Mouse (Mus musculus): ENCODE results near the gene Psma4.
"Not testable (repeated sequence)": the region's sequence is repeated elsewhere in the genome, so short reads cannot be mapped to it uniquely, and the experiment has no call there.

The Psma4 gene

GRCm38 (mm10) chr9:54950575-54951321 lies at the start of gene Psma4, which contains the start of gene AY074887:
TSS of gene Psma4 (plus strand) at chr9:54950790.
TSS of gene AY074887 (minus strand) at chr9:54950998.
- DNase-seq (ENCODE audit: low spot score in 2 of 2), result peak; percentile 81 to 84

- DNase-seq (ENCODE audit: low spot score in 2 of 2), result no peak
Measured at GRCm38 (mm10) chr9:54909446-54909845, 41.1 kb upstream of the Psma4 start.

DNA sequence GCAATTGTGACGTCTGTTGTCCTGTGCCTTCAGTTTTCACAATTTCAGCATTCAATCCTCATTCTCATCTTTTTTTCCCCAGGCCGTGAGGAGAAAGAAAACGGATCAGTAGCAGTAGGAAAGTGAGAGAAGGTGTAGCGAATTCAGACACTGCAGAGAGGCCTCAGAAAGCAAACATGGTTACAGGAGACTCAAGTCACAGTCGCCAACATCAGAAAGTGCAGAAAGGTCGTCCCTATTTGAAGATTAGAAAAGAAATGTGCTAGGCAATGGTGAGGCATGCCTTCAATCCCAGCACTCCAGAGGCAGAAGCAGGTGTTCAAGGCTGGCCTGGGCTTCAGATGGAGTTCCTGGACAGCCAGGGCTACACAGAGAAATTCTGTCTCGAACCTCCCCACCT lies 35.0 kb upstream of the Psma4 start:
- DNase-seq (ENCODE audit: low spot score in 2 of 2), result no peak

GRCm38 (mm10) chr9:54916401-54916800 lies 34.2 kb upstream of the Psma4 start:
- no peak for DNase-seq (ENCODE audit: low spot score in 2 of 2)

GRCm38 (mm10) chr9:54917010-54917677 lies 33.4 kb upstream of the Psma4 start, which contains the start of gene Hykk:
TSS of gene Hykk (plus strand) at chr9:54917283.
- DNase-seq (ENCODE audit: low spot score in 2 of 2), result peak; percentile 54 to 67

GRCm38 (mm10) chr9:54918191-54918590 lies 32.4 kb upstream of the Psma4 start:
- DNase-seq (ENCODE audit: low spot score in 2 of 2), result no peak

DNA sequence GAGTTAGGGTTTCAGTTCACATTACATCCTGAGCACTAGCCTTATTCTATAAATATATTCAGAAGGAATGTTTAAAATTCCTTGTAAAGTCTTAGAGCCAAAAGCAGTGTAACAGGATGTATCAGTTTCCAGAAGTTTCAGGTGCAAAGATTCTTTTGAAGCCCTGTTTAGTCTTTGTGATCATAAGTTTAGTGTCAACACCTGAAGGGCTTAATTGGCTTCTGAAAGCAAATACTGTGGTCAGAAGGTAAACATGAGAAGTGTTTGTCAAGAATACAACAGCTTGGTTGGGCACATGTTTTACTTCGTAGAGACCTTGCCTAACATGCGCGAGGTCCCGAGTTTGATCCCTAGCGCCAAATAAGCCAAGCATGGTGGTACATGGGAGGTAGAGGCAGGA lies 31.8 kb upstream of the Psma4 start:
- no peak for DNase-seq (ENCODE audit: low spot score in 2 of 2)

DNA sequence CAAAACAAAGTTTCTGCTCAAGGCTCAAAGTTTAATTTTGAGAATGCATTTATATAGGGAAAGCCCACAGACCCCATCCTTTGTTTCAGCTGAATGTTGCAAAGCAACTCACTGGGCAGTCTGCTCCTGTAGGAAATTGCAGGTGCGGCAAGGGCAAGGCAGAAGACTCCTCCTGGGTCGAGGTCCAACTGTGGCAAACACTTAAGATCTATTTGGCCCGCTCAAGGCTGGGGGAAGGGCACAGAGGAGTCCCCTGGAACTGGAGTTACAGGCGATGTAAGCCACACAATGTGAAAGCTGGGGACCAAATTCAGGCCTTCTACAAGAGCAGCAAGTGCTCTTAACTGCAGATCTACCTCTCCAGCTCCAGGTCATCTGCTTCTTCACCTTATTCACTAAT lies 30.6 kb upstream of the Psma4 start:
- no peak for DNase-seq (ENCODE audit: low spot score in 2 of 2)

GRCm38 (mm10) chr9:54930741-54931140 lies 19.8 kb upstream of the Psma4 start:
- no peak for DNase-seq (ENCODE audit: low spot score in 2 of 2)

DNA sequence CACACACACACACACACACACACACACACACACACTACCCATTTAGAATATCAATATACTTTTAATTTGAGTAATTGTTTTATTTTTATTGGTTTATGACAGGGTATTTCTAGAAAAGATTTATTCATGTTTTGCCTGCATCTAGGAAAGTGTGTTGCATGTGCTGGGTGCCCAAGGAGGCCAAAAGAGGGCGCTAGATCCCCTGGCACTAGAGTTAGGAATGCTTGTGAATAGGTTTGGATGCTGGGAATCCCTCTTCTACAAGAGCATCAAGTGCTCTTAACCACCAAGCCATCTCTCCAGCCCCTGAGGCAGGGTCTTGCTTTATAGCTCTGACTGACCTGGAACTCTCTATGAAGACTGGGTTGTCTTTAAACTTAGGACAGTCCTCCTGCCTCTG lies 18.8 kb upstream of the Psma4 start:
- no peak for DNase-seq (ENCODE audit: low spot score in 2 of 2)

DNA sequence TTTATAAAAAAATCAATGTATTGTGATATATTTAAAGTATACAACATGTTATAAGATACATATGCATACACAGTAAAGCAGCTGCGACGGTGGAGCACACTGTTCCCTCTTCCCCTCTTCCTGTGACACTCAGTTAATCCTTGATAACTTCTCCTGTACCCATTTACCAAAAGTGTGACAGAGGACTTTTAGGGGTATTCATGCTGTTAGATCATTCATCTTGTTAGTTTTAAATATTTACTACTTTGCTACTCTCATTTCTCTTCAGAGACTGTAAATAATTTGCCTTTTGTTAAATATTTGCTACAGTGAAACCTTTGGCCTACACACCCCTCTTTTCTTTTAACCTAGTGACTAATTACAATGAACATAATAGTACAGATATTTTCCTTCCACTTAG lies 18.2 kb upstream of the Psma4 start:
- no peak for DNase-seq (ENCODE audit: low spot score in 2 of 2)

DNA sequence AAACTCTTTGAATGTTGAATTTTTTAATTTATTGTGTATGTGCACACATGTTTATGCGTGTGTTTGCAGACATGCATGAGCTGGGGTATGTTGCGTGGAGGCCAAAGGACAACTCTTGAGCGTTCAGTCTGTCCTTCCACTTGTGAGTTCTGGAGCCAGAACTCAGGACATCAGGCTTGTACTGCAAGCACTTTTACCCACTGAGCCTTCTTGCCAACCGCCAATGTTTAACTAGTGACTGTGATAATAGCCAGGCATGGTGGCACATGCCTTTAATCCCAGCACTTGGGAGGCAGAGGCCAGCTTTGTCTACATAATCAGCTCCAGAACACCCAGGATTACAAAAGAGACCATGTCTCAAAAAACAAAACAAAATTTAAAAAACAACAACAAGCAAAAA lies 8.5 kb upstream of the Psma4 start:
- no peak for DNase-seq (ENCODE audit: low spot score in 2 of 2)

DNA sequence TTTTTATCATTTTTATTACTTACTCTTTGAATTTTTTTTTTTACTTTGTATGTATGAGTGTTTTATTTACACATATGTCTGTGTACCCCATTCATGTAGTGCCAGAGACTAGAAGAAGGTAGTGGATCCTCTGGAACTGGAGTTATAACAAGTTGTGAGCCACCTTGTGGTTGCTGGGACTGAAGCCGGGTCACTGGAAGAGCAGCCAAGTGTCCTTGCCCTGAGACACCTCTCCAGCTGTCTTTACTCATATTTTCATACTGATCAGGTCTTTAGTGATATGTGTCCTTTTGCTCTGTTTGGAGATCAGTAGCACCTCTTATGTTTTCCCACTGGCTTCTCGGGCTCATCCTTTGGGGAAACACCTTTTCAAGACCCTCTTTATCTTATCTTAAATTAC lies 6.1 kb upstream of the Psma4 start:
- no peak for DNase-seq (ENCODE audit: low spot score in 2 of 2)

DNA sequence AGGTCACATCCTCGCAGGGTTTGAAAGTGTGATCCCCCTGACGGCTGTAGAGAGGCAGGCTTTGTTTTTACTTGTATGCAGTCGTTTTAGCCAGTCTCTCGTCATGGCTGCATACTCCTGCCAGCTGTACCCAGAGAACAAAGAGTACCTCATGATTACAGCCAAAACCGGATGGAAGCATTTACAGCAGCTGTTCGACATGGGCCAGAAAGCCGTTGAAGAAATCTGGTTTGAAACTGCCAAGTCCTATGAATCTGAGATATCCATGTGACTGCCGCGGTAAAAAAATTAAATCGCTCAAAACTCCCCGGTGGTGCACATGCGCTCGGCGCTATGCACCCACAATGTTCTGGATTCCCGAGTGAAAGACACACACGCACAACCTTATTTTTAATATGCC lies 4.3 kb upstream of the Psma4 start:
- no peak for DNase-seq (ENCODE audit: low spot score in 2 of 2)

DNA sequence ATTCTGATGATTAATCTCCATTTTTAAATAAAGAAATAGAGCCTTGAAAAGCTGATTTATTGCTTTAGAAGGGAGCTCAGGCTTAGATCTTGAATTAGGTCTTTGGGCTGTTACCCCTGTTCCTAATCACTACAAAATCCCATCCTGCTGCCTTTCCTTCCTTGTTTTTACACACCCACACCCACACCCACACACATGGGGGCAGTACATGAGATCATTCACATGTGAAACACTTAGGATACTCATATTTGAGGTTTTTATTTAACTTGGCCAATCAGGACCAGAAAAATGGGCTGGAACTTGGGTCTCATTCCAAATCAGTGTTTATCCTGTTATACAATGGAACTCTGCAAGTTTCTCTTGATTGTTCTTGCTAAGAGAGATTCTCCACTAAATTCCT lies 1.1 kb upstream of the Psma4 start:
- DNase-seq (ENCODE audit: low spot score in 2 of 2), result no peak

DNA sequence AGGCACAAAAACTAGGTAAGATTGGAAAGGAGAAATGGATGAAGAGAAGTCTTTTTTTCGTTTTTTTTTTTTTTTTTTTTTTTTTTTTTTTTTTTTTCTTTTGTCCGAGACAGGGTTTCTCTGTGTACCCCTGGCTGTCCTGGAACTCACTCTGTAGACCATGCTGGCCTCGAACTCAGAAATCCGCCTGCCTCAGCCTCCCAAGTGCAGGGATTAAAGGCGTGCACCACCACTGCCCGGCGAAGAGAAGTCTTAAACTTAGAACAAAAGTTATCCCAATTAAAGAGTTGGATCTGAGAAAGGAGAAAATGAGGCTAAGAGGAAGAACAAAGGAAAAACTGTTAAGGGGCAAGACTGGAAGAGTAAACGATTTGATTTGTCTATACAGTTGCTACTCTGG lies 428 bp upstream of the Psma4 start:
- DNase-seq (ENCODE audit: low spot score in 2 of 2), result not testable (repeated sequence)

DNA sequence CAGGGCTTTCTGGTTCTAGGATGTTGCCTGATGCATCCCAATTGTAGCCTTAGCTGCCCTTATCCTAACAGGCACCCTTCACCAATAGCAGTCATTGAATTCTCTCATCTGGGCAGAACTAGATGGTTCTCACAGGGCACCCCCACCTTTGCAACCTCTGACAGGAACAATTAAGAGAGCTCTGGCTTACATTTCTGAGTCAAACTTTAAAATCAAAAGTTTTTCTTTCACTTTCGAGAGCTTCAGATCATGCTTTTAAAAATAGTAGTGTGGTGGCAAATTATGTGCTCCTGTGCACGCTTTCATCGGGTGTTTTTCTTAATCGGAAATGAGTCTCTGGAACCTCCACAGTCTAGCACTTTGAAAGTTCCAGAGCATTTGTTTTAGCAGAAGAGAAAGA lies 10.5 kb downstream of the Psma4 start:
- DNase-seq (ENCODE audit: low spot score in 2 of 2), result no peak

GRCm38 (mm10) chr9:54963669-54964068 lies 13.1 kb downstream of the Psma4 start:
- DNase-seq (ENCODE audit: low spot score in 2 of 2), result no peak

GRCm38 (mm10) chr9:54969972-54970637 lies 19.5 kb downstream of the Psma4 start:
- no peak for DNase-seq (ENCODE audit: low spot score in 2 of 2)

DNA sequence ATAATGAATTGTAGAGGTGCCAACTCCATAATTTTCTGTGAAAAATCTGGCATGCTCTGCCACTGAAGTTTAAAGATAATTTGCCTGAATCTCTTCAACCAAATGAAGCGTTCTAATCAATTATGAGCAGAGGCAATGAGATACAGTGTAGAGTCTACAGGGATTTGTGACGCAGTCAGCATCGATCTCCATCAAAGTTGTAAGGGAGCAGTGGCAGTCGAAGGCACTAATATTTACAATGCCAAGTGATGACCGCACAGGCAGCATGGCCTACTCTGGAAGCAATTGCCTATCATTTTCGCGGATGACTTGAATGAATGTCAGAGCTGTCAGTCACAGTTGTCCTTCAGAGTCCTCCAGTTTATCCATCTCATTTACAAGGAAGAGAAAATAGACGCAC lies 30.1 kb downstream of the Psma4 start, which contains the start of gene Chrna5:
Gene Chrna5 (plus strand): TSS at position 207 of the 400 bp plus-strand sequence.
- no peak for DNase-seq (ENCODE audit: low spot score in 2 of 2)

- DNase-seq (ENCODE audit: low spot score in 2 of 2), result no peak
Measured at GRCm38 (mm10) chr9:54981291-54982191, 31.0 kb downstream of the Psma4 start.

GRCm38 (mm10) chr9:54982401-54982800 lies 31.8 kb downstream of the Psma4 start:
- no peak for DNase-seq (ENCODE audit: low spot score in 2 of 2)

Data from spleen, postnatal 14 days (tissue).